Mouse (Mus musculus): ENCODE results near the gene Pex14.
"Not testable (repeated sequence)": the region's sequence is repeated elsewhere in the genome, so short reads cannot be mapped to it uniquely, and the experiment has no call there.

Pex14 gene

DNA sequence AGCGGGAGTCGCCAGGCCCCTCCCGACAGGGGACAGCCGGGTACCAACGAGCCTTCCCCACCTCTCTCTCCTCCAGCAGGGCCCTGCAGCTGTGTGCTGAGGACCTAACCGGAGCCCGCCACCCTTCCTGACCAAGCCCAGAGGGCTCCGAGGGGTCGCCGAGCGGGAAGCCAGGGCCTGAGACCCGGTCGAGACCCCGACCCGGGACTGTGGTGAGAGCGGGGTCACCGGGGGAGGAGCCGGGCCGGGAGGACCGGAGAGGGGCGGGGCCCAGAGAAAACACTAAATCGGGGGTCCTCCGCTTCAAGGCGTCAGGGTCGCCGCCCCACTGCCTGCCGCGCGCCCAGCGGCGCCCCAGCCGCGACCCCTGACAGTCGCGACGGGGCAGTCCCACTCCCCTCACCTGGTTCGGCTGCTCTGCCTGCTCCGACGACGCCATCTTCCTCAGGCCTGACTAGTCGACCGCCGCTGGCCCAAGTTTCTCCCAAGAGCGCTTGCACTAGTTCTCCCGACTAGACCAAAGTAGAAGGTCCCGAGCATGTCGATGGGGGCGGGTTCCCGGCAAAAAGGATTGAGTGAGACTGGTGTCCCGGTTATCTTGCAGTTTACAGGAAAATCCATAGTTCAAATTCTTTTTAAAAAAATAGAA lies at the start of gene Pex14:
Gene Pex14 (minus strand): TSS at position 508 of the 649 bp plus-strand sequence.
- peak; percentile 92 for DNase-seq (ENCODE audit: low read depth, low spot score)

GRCm38 (mm10) chr4:149149196-149149595 lies 49.5 kb upstream of the Pex14 start:
- DNase-seq (ENCODE audit: low read depth, low spot score), result no peak

DNA sequence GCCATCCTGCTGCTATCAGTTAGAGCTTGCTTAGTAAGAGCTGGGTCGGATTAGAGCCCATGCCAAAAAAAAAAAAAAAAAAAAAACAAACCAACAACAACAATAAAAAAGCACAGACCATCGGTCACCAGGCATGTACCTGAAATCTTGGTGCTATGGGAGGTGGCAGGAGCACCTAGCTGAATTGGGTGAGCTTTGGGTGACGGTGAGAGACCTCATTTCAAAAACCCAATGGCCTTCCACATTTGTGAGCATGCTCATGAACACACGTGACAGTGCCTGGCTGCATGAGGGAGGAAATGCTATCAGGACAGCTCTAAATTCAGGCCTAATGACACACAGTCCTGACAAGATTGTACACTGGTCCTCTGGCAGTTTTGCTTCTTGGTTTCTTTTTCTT lies 48.4 kb upstream of the Pex14 start:
- DNase-seq (ENCODE audit: low read depth, low spot score), result no peak

GRCm38 (mm10) chr4:149147528-149147927 lies 47.9 kb upstream of the Pex14 start:
- no peak for DNase-seq (ENCODE audit: low read depth, low spot score)

DNA sequence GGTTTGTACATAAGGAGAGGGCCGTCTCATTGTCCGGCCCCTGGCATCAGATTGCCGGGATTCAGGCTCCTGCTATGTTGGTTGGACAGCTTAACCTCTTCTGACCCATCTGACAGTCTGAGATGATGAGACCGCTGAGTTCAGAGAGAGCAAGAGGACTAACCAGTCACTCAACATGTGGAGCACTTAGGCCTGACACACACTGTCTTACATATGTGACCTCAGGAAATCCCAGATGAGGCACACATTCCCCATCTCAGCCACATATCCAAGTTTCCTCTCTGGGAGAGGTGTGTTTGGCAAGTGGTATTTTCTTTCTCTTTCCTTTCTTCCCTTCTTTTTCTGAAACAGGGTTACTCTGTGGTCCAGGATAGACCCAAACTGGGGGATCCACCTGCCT lies 45.5 kb upstream of the Pex14 start:
- DNase-seq (ENCODE audit: low read depth, low spot score), result no peak

DNA sequence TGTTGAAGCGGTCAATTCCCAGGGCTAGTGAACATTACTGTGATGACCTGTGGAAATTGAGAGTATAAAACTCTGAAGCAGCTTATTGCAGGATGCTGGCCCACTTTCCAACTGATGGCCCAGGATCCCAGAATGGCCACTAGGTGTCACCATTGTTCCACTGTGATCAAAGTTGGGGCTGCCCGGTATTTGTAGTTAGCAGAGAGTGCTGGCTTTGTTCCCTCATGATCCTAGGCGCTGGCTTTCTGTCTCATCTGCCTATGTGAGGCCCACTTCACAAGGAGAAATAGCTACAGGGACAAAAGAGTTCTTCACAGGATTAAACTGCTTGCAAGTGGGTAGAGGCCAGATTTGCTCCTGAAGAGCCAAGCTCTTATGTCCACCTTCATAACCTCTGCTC lies 44.8 kb upstream of the Pex14 start:
- peak; percentile 80 for DNase-seq (ENCODE audit: low read depth, low spot score)

DNA sequence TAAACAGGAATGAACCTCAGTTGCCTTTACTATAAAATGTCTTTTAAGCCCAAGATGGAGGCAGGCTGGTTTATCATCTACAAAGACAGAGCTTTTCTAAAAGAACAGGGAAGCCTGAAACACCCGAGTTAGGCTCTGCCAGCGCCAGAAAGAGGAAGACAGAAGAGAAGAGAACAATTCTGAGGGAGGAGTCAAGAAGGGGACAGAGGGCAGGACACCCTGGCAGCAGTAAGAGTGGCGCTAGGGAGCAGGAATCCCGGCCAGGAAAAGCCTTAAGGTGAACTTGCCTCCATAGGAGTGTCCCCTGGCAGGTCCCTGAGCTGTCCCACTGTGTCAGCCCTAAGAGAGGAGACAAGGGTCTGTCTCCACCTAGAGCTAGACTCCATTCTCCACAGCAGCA lies 43.9 kb upstream of the Pex14 start:
- DNase-seq (ENCODE audit: low read depth, low spot score), result no peak

GRCm38 (mm10) chr4:149138515-149138914 lies 38.8 kb upstream of the Pex14 start:
- no peak for DNase-seq (ENCODE audit: low read depth, low spot score)

DNA sequence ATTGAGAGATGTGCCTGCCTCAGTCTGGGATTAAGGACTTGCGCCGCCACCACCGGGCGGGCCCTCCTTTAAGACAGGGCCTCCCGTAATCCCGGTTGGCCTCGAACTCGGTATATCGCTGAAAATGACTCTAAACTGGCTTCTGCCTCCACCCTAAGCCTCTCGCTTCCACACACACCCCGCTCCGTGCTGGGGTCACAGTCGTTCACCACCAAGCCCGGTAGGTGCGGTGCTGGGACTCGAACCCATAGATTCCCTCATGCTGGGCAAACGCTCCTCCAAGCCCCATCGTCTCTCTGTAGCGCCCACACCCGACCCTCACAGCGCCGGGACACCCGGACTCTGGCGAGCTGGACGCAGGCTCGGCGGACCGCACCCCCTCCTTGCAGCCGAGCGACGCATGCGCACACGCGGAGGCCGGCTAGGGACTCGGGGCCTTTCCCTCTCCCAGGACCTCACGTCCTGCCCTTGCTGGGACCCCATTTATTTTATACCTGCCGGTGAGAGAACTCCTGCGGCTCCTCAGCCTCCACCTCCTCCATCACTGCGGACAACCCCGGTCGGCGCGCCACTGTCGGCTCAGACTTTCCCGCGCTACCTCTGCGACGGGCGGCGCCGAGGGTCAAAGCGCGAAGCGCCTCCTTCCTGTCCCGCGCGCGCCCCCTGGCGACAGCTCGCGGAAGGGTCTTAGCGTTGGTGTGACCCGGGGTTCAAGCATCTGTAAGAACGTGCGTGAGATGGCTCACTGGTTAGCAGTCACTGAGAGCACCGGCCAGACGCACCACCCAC lies 37.5 kb upstream of the Pex14 start, which contains the start of gene Cenps:
Gene Cenps (minus strand): TSS at position 648 of the 789 bp plus-strand sequence.
- peak; percentile 95 for DNase-seq (ENCODE audit: low read depth, low spot score)

DNA sequence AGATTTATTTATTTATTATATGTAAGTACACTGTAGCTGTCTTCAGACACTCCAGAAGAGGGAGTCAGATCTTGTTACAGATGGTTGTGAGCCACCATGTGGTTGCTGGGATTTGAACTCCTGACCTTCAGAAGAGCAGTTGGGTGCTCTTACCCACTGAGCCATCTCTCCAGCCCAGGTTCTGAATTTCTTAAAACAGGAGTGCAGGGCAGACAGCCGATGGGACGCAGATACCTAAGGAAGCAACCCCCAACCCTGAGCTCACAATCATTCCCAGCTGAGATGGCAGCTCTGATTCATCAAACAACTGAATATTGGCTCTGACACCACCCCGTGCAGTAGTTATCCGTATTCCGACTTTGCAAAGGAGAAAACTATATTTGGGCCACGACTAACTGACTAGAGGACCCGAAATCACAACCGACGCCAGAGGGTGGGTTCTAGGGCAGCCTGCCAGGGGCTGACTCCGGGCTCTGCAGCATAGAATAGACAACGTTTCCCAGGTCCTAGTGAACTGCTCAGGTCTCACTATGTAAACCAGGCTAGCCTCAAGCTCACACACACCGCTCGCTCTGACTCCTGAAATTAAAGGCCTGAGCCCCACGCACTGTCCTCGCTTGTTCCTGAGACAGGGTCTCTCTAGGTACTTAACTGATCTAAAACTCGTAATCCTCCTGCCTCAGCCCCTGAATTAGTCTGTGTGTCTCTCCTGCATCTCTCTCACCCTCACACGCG lies 36.6 kb upstream of the Pex14 start:
- DNase-seq (ENCODE audit: low read depth, low spot score), result peak; percentile 78

- DNase-seq (ENCODE audit: low read depth, low spot score), result peak; percentile 66
These were observed 33.7 kb upstream of the Pex14 start for GRCm38 (mm10) chr4:149133395-149133794.

GRCm38 (mm10) chr4:149131789-149132565 lies 32.3 kb upstream of the Pex14 start:
- peak; percentile 96 for DNase-seq (ENCODE audit: low read depth, low spot score)

DNA sequence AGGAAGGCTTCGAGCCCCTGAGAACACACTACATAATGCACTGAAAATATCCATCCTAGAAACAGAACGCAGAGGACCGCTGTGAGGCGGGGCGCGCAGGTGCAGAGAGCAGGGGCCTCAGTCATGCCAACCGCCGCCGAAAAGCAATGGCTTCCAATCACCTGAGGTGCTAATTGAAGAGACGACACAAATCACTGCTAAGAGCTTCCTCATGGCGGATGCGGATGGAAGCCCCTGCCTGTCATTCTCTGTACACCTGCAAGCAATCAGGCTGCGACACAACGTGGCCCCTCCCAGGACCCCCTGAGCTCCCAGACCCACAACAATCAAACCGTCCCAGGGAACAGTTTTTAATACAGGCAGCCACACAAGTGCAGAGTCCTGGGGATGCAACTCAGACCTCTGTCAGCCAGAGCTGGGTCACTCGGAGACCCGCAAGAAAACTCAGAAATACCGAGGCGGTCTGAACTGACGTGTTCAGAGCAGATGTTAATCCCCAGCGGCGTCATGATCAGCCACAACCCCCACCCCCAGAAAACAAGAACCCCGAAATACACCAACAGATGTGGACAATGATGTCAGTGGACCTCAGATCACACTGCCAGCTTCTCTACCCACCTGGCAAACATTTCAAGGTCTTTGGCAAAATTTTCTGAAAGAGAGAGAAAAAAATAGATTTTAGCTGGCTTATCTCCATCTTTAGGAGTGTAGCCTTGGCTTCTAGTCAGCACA lies 31.5 kb upstream of the Pex14 start:
- DNase-seq (ENCODE audit: low read depth, low spot score), result peak; percentile 93

- DNase-seq (ENCODE audit: low read depth, low spot score), result no peak
These were observed 28.8 kb upstream of the Pex14 start for GRCm38 (mm10) chr4:149128467-149128866.

DNA sequence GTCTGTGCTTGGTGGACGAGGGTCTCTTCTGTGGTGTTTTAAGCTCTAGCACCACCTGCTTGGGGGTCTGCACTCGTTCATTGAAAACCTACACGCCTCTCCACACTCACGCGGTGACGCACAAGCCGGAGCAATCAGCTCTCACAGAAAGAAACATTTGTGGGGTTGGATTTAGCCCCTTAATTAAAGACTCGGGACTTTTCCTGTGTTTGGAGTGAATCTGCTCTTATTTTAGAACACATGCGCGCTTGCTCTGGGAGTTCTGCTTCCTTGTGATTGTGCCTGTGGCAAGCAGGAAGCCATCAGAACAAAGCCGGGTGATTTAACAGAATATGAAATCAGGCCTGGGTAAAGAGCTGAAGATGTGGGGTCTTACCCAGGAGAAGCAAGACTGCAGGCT lies 27.0 kb upstream of the Pex14 start, which contains the start of gene Cort:
Gene Cort (minus strand): TSS at position 101 of the 400 bp plus-strand sequence.
- no peak for DNase-seq (ENCODE audit: low read depth, low spot score)

GRCm38 (mm10) chr4:149126115-149126509 lies 26.4 kb upstream of the Pex14 start:
- no peak for DNase-seq (ENCODE audit: low read depth, low spot score)

DNA sequence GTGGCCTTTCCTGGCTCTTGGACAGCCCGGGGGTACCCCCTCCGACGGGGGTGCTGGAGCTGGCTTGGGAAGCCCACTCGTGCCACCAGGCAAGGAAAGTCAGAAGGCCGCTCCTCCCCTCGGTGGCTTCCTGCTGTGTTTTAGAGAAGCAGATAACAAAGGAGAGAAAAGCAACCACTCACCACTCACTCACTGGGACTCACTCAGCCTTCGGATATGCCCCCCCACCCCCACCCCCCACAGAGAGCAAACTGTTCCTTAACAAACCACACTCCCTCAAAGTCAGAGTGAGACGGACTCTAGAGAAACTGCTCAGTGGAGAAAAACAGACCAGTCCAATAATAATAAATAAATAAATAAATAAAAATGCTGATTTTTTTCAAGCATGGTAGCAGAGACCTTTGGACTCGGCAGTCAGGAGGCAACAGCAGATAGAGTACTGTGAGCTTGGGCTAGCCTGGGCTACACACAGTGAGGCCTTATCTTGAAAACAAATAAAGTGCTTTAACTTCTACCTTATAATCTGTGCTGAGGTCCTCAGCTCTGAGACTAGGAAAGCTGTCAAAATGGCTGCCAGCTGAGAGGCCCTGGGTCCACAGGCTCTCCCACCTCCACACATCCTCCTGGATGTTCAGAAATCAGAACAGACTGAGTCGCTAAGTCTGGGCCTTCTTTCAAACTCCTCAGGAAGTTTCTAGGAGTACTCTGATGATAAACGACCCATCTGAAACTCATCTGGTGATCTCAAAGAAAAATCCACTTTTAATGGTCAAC lies 25.9 kb upstream of the Pex14 start:
- no peak for DNase-seq (ENCODE audit: low read depth, low spot score)

DNA sequence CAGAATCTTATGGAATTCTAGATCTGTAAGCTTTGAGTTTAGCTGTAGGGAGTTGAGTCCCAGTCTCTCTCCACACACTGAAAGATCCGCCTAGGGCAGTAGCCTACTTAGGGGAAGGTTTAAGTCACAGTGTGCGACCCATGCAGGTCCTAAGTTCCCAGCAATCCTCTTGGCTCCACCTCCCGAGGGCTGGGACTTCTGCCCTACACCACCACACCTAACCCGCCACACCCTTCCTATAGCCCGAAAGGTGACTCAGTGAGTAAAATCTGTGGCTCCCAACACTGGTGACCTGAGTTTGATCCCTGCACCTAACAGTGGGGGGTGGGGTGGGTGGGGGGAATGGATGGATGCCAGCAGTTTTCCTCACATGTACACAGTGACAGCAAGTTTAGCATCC lies 23.8 kb upstream of the Pex14 start:
- DNase-seq (ENCODE audit: low read depth, low spot score), result no peak

- not testable (repeated sequence) for DNase-seq (ENCODE audit: low read depth, low spot score)
These were observed 20.4 kb upstream of the Pex14 start for GRCm38 (mm10) chr4:149119978-149120562.

All from A20 (cell line).